Mouse (Mus musculus) large intestine, adult 2 months (tissue): Measurements from ENCODE around the gene Arrdc2. TPM values are rescaled to one million over a fixed set of nuclear protein-coding genes. Genes with fewer than 3 reads are reported as not detected.

Experiments
- DNase-seq: peaks from one replicate; pipeline ENCODE4 v3.0.0-alpha.2; 2012; ENCODE audit warnings: low read depth, low spot score
- WGBS: fragments of 180-500 bp; shearing (Covaris S2); methylation state at CpG from one replicate; pipeline ENCODE4 v1.1.7; 2018; 5-methylcytosine and 5-hydroxymethylcytosine counted together
- polyA plus RNA-seq: library from polyadenylated mRNA; depleted of rRNA; stranded (reverse); fragments of >200 nt; gene quantifications from 2 replicates; pipeline ENCODE4 v1.2.3, GENCODE M21; 2012

Arrdc2 gene
- polyA plus RNA-seq, 1 experiment, result 22.2 TPM

DNA sequence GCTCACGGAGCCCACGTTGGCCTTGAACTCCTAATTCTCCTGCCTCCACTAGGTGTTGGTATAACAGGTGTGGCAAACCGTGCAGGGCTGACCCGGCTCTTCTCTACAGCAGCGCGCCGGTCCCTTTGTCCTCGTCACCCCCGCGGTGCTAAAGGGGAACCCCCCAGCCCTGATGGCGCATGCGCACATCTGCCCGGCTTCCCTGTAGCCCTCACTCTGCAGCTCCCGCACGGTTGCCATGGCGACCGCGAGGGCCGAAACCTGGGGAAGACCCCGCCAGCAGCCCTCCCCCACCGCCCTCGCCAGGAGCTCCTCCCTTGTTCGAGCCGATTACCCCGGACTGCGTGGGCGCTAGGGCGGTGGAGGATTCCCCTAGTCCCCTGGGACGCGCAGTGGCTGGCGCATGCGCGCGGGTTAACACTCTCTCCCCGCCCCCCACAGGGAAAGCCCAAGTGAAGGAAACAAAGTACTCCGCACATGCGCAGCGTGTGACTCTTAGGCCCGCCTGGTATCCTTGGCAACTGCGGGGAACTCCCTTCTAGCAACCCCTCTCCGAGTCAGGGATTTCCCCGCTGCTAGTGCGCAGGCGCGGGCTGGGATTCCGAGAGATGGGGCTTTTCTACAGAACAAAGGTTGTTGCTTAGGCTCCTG, 26.0 kb upstream of the Arrdc2 start:
- under 1% methylated on average over 46 of the region's 46 CpGs for WGBS
- DNase-seq, result peak; percentile 99

DNA sequence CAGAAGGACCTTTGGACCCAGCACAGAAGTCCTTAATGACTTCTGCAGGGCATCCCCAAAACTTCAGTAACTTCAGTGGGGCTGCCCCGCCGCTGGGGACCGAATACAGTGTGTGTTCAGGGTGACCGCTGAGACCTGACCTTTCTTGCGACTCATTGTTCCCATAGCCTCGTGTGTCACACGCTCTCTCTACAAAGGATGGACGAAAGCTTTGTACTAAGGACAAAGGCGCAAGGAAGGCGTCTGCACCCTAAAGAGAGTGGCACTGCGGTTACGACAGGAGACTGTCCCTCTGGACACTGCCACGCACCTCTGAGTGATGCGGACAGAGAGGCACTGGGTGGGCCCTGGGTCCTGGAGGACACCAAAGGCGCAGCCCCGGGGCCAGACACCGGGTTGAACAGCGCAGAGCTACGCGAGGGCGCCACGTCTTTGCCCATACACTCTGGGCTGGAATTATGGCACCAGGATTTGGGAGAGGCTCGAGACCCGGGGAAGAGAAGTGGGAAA, 25.2 kb upstream of the Arrdc2 start:
- DNase-seq, result no peak
- 5% methylated on average over 24 of the region's 24 CpGs for WGBS

DNA sequence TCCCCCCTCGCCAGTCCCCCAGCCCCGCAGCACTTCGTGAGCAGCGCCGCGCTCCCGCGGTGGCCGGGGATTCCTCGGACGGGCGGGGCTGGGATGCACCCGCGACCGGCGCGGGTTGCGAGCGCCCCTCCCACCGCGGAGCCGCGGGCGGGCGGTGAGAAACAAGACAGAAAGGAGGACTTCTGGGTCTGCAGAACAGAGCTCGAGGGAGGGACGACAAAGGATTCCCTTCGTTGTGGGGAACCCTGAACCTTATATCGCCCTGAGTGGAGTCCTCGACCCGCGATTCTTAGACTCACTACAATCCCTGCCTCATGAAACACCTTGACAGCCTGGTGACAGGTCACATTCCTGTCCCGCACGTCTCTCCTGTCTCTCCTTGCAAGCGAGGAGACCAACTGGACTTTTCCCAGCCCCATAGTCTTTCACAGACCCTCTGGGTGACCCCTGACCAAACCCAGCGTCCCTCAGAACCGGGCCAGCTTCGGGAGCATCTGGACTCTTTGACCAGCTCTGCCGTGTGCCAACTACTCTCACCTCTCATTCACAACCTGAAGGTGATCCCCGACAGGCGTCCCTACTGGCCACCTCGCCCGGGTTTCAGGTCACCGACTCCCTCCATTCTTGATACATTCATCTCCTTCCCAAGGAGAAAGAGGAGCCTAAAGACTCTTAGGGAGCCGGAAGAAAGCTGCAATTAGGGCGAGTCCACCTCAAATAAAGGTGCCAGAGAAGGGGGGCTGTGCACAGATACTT, 24.6 kb upstream of the Arrdc2 start:
- WGBS, result 3% methylated on average over 45 of the region's 46 CpGs
- DNase-seq, result no peak

DNA sequence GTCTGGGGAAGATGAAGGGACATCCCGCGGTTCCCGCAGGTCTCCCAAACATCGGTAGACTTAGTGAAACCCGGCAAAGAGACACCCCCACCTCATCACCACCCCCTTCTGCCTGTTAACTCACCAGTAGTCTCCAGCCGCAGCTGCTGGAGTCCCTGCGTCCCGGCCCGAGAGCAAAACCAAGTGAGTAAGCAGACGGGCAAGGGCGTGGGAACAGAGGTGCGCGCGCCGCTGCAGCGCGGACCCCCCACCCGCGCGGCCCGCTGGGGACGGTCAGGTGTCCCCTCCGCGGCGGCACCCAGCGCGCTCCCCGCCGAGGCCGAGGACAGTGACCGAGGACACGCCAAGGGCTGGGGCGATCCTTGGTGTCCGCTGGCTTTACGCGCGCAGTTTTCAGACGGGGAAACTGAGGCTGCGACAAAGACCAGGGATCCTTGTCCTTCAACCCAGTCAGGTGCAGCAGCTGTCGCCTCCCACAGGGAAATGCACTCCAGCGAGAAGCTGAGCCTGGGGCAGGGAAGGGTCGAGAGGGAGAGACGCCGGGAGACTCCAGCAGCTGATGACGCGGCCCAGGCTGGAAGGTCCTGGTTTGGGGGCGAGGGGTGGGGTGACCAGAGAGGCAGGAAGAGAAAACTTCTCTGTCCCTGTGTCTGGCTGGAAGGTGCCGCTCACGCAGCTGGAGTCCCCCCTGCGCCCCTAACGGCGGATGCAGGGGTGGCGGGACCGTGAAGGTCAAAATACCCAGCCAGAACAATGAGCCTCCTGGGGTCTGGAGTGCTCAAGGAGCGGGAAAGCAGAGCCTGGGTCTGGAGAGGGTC, 23.5 kb upstream of the Arrdc2 start, which contains the start of gene Kcnn1:
Gene Kcnn1 (minus strand): TSS at position 435 of the 818 bp plus-strand sequence.
- 2% methylated on average over 55 of the region's 55 CpGs for WGBS

DNA sequence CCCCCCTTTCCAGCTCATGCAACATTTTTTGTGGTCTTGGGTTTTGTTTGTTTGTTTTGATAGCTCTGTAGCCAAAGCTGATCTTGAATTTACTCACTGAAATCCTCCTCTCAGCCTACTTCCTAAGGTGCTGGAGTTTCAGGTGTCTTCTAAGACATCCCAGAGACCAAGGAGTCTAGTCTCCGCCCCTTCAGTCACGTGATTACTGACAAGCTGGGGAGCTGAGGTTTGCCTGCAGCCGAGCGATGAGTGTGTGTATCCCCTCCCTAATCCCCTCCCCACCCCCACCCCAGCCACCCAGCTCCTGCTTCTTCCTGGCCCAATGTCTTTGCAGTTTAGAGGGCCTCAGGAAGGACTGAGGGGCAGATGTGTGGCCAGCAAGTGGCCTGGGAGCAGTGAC, 18.0 kb upstream of the Arrdc2 start:
- no peak for DNase-seq
- WGBS, result 56% methylated on average over 4 of the region's 4 CpGs

More for the DNA sequence above, 23.5 kb upstream of the Arrdc2 start, which contains the start of gene Kcnn1:
- DNase-seq, result no peak

DNA sequence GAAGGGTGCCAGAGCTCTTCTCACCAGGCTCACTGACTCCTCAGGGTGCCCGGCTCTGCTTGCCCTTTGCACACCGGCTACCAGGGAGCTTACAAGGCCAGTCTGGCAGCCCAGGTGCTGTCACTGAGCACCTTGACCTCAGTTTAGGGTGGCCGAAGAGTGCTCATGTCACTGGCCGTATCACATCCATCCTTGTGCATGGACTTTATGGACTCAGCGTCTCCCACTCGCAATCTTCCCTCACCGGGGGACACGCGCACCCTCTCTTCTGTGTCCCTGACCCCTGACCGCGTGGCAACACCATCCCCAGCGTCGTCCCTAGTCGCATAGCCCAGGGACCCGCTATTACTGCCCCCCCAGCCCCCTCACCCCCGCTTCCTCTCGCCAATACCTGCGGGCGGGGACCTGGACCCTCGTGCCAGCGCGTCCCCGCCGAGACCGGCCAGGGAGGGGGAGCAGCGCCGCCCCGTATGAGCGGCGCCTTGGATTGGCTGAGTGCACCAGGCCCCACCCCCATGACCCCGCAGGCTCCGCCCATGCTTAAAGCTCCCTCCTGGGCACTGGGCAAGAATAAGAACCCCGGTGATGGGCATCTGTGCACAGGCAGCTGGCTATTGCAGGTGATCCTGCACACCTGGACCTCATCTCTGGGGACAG, 17.1 kb upstream of the Arrdc2 start:
- DNase-seq, result no peak
- 6% methylated on average over 33 of the region's 33 CpGs for whole genome bisulfite sequencing

DNA sequence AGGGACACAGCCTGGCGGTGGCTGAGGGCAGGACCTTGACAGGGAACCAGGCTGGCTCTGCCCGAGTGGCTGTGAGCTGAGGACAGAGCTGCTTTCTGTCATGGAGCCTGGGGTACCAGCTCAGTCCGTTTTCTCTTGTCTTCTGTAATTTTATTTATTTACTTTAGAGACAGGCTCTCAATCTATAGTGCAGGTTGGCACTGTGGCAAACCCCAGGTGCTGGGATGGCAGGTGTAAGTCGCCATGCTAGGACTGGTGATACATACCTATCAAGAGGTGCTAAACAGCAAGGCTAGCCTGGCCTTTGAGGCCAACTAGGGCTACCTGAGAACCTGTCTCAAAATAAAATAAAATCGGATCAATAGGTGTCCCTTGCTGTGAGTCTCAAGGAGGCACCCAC, 16.5 kb upstream of the Arrdc2 start:
- WGBS, result 71% methylated on average over 5 of the region's 5 CpGs
- DNase-seq, result no peak

DNA sequence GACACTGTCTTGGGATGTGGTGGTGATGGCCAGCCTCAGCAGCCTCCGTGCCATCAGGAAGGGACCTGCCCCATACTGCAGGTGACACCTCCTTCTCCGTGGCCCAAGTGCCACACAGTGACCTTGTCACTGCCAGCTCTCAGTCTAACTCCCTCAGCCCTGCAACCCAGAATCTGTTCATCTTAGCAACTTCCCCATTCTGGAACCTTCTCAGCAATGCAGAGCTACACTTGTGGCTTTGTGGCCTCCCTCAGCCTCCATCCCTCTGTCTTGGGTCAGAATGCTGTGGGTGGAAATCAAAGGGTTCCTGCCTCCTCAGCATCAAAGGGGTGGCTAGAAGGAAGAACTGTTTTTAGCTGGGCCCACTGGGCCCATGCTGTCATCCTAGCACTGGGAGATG, 14.3 kb upstream of the Arrdc2 start:
- no peak for DNase-seq
- WGBS, result 67% methylated on average over 2 of the region's 2 CpGs

DNA sequence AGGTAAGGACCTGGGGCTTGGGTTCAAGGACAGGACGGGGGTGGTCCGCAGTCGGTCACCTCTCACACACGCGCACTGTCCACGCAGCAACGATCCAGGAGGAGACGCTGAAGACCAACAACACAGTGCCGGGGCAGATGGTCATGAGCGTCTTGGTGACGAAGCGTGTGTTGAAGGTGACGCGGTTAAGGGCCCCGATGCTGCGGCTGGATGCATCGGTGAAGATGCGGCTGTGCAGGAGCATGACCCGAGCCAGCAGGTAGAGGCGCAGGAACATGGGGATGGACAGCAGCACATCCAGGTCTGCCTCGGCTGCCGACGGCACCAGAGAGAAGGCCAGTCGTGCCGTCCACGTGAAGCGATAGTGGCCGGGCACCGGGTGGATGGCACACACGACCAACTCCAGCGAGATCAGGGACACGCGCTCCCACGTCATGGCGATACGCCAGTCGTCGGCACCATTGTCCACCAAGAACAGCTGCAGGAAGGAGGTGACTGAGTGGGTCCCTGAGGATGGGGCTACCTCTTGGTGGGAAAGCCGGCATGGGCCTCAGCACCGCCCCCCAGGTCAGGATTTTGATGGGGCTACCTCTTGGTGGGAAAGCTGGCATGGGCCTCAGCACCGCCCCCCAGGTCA, 13.2 kb upstream of the Arrdc2 start:
- no peak for DNase-seq
- 88% methylated on average over 41 of the region's 41 CpGs for WGBS

DNA sequence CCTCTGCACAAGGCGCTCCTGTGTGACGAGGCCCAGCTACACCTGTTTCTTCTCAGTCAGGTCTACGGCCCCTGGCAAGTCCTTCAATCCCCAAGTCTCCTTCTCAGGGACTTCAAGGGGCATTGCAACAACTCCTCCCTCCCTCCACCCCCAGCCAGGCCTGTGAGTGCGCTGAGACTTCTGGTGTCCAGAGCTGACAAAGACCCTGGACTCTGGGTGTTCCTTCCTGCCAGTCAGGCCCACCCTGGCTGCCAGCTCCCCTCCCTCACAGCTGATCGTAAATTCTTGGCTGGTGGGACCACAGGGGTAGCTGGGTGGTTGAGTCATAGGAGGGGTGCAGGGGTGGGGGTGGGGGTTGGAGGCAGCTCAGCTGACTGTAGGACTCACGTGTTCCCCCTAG, 12.3 kb upstream of the Arrdc2 start:
- 58% methylated on average over 6 of the region's 6 CpGs for WGBS
- no peak for DNase-seq

DNA sequence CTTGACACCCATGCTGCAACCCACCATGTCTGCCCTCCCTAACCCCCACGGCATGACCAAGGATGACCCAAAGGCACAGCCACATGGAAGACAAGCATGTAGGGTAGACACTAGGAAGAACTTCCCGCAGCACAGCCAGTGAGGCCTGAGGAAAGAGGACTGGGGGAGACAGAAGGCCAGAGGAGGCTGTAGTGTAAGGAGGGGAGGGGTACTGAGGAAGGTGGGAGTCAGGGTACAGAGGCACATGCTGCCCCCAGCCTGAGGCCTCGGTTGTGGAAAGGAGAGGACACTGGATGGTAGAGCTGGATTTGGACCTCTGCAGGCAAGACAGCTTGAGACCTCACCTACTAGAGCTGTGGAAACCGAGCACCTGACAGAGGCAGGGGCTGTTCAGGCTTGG, 11.4 kb upstream of the Arrdc2 start:
- no peak for DNase-seq
- WGBS, result 91% methylated on average over 4 of the region's 4 CpGs

DNA sequence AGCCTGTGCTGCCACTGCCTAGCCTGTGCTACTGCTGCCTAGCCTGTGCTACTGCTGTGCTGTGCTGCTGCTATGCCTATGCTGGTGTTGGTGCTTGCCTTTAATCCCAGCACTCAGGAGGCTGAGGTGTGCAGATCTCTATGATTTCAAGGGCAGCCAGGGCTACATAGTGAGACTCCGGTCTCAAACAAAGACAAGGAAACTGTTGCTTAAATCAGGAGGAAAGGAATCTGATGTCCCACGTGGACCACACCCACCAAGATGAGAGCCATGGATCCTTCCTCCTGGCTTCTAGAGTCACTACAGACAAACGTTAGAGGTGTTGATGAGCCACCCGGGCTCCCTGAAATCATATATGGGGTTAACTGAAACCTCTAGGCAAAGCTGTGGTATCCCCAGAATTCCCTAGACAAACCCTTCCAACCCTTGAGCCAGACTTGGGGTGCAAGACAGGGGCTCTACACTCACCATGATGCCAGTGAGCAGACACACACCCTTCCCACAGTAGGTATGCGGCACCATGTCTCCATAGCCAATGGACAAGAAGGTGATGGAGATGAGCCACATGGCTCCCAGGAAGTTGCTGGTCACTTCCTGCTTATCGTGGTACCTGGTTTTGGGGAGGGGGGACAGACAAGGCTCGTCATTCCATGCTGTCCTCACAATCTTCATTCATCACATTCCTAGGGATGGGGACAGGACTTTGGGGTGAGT, 10.8 kb upstream of the Arrdc2 start:
- no peak for DNase-seq
- 62% methylated on average over 7 of the region's 7 CpGs for WGBS

DNA sequence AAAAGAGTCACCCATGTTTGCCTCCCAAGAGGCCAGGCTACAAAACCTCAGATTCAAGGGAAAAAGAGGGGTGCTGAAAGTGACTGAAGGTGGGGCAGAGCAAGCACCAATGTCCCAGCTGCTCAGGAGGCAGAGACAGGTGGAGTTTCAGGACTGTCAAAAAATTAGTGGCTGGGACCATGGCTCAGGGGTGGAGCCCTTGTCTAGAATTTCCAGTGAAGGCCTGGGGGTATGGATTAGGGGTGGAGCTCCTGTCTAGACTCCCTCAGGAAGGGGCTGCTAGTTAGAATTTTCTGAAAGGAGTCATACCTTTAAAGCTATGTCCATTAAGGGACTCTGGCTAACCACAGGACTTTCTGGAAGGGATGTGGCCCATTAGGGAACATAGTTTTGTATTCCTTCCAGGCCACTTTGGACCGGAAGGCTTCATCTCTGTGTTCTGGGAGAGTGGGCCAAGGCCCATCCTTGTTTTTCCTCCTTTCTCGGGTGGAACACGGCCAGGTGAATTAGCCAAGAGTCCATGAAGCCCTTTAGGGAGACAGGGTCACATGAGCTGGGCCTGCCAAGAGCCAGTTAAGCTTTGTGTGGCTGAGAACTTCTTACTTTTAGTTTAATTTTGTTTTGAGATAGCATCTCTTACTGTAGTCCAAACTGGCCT, 9.9 kb upstream of the Arrdc2 start:
- DNase-seq, result no peak
- 61% methylated on average over 3 of the region's 3 CpGs for WGBS

DNA sequence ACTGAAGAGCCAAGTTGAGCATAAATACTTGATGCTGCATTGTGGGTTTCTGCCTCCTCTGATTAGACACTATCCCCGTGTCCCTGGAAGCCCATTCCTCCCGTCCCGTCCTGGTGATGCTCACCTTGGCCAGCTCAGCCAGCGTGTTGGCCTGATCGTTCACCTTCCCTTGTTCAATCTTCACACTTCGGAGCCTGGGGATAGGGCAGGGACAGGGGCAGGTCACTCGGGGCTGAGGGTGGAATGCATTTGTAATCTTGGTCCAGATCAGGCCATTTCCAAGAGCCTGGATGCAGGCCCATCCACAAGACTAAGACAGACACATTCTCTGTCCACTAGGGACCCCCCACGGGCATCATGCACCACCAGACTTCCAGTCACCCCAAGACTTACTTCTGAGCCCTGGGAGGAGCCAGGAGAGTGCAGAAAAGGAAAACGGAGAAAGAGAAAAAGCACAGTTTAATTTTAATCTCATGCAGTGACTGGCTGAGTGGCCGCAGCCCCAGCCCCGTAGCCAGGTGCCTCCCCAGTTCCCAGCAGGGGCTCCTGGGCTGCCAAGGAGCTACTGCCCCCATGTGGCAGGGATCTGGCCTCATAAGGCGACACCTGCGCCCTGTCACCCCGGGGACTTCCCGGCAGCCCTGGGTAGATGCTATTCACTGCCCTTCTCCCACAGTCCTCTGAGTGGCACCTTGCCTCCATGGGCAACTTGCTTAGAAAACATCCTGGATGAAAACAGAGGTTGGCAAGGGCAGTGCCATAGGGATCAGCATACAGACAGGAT, 7.0 kb upstream of the Arrdc2 start:
- WGBS, result 45% methylated on average over 15 of the region's 15 CpGs
- DNase-seq, result no peak

DNA sequence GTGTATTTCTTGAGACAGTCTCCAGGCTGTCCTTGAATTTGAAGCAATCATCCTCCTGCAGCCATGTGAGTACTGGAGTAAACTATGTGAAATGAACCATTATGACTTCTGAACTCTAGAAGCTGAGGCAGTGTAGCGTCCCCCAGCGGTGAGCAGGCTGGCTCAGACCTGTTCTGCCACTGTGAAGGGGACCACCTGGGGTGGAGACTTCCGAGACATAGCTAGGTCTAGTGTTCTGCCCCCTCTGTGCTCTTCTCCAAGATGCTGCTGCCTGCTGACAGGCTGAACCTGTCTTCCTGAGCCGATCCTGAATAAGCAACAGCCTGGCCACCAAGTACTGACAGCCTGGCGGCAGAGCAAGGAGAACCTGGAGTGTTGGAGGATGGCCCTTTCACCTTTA, 5.6 kb upstream of the Arrdc2 start:
- no peak for DNase-seq
- 50% methylated on average over 5 of the region's 5 CpGs for WGBS

DNA sequence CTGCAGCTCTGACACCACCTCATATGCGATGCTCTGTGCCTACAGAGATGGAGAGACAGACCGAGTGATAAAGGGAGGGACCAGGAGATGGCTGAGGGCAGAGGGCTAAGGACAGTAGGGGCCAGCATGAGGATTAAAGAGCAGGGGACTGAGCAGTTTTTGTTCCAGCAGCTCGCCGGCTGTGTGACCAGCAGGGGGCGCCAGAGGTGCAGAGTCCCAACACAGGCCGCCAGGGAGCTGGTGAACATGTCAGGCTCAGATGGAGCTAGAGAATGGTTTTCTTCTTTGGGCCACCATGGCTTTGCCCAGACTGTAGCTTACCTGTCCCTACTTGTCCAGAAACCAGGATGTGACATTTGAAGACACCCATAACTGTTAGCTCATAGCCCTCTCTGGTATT, 5.0 kb upstream of the Arrdc2 start:
- DNase-seq, result no peak
- 4% methylated on average over 6 of the region's 6 CpGs for WGBS

DNA sequence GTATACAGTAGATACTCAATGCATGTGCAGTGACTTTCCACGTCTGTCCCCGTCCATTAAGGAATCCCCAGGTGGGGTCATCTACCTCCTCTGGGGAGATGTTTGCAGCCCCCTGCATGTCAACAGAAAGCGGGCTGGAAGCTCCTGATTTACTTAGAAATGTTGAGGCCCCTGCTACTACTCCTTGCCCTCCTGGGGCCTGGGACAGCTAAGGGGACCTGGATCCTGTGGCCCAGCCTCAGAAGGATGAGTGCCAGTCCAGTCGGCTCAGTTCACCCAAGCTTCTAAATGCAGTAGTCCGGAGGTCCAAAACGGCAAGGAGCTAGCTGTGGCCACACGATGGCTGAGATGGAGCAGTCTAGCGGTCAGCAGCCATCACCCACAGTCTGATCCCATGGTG, 4.4 kb upstream of the Arrdc2 start:
- WGBS, result 91% methylated on average over 8 of the region's 8 CpGs
- no peak for DNase-seq
